Mouse (Mus musculus) C2C12 (cell line): ENCODE results near the gene Pros1.

Experiments
- CEBPB ChIP-seq: IDR thresholded peaks from one replicate; pipeline ENCODE4 v1.6.1; 2011; ENCODE audit warnings: low read depth, mild to moderate bottlenecking, control low read depth, moderate library complexity
- CTCF ChIP-seq: IDR thresholded peaks from one replicate; pipeline ENCODE4 v1.5.1; 2011; ENCODE audit not compliant: control insufficient read depth, insufficient read depth, insufficient read length
- MAX ChIP-seq: IDR thresholded peaks from one replicate; pipeline ENCODE4 v1.6.1; 2011; ENCODE audit warnings: mild to moderate bottlenecking, control low read depth
- USF1 ChIP-seq: IDR thresholded peaks from one replicate; pipeline ENCODE4 v1.6.1; 2011; ENCODE audit warnings: low read depth, mild to moderate bottlenecking, control low read depth, moderate library complexity

GRCm38 (mm10) chr16:62942418-62943410, 88.6 kb downstream of the Pros1 start:
- TF ChIP-seq CTCF: no peak
- TF ChIP-seq USF1: no peak
- TF ChIP-seq MAX: no peak
- no peak for TF ChIP-seq CEBPB
